Mouse (Mus musculus) forebrain, embryonic 13.5 days (tissue): ENCODE measurements around the gene Tmod2. TPM values are rescaled to one million over a fixed set of nuclear protein-coding genes. Genes with fewer than 3 reads are reported as not detected.

Source experiments
- ATAC-seq: fragments of 200-750 bp; cut with Nextera tagmentation; 2 replicates; pipeline ENCODE4 v1.8.0; 2017
- H3K27ac ChIP-seq: fragments of 300-500 bp; sonication (generic); 2 replicates; pipeline ENCODE4 v1.5.1; 2015; ENCODE audit warnings: inconsistent platforms, mild to moderate bottlenecking, moderate library complexity
- H3K27me3 ChIP-seq: fragments of 300-500 bp; sonication (generic); 2 replicates; pipeline ENCODE4 v1.6.1; 2015; ENCODE audit warnings: mild to moderate bottlenecking, inconsistent platforms
- H3K36me3 ChIP-seq: fragments of 300-500 bp; sonication (generic); 2 replicates; pipeline ENCODE4 v1.6.1; 2015; ENCODE audit warnings: mild to moderate bottlenecking, inconsistent platforms; ENCODE audit not compliant: poor library complexity, severe bottlenecking
- H3K4me1 ChIP-seq: fragments of 300-500 bp; sonication (generic); 2 replicates; pipeline ENCODE4 v1.6.1; 2015; ENCODE audit warnings: inconsistent platforms
- H3K4me2 ChIP-seq: fragments of 300-500 bp; sonication (generic); 2 replicates; pipeline ENCODE4 v1.6.1; 2015; ENCODE audit warnings: inconsistent platforms, mild to moderate bottlenecking, moderate library complexity
- H3K4me3 ChIP-seq: fragments of 300-500 bp; sonication (generic); 2 replicates; pipeline ENCODE4 v1.5.1; 2015; ENCODE audit warnings: mild to moderate bottlenecking, inconsistent platforms
- H3K9ac ChIP-seq: fragments of 300-500 bp; sonication (generic); 2 replicates; pipeline ENCODE4 v1.6.1; 2015; ENCODE audit warnings: mild to moderate bottlenecking, inconsistent platforms
- H3K9me3 ChIP-seq: fragments of 300-500 bp; sonication (generic); replicated peaks from 2 replicates; pipeline ENCODE4 v1.6.1; 2016; ENCODE audit warnings: inconsistent platforms
- WGBS: fragments of 180-500 bp; shearing (Covaris S2); methylation state at CpG from one replicate; pipeline ENCODE4 v1.1.7; 2015; 5-methylcytosine and 5-hydroxymethylcytosine counted together
- polyA plus RNA-seq: library from polyadenylated mRNA; unstranded; fragments of >200 nt; fragmentation: Nextera tagmentation; extraction: Ambion mirVana; gene quantifications from 2 replicates; pipeline ENCODE4 v1.2.1, GENCODE M21; 2015

The Tmod2 gene
- polyA plus RNA-seq, 1 experiment from 2014 or later = 143 TPM

- WGBS = 29% methylated on average over 5 of the region's 5 CpGs
- no peak overlapping the region for H3K9ac ChIP-seq
- peaks cover 10% of the 10 kb centered on the region for H3K36me3 ChIP-seq
- ATAC-seq = peak; percentile 92
- no peaks in the 10 kb centered on the region for H3K27me3 ChIP-seq
- H3K4me2 ChIP-seq = no peak overlapping the region
- no peak overlapping the region for H3K4me3 ChIP-seq
- H3K9me3 ChIP-seq = no peaks in the 10 kb centered on the region
- H3K27ac ChIP-seq = no peak overlapping the region
- H3K4me1 ChIP-seq = peaks cover 27% of the 10 kb centered on the region
Measured at GRCm38 (mm10) chr9:75599191-75599841, 11.8 kb downstream of the Tmod2 start.

- Histone ChIP-seq H3K9me3 (no peaks in the 10 kb centered on the region), H3K4me1 (peaks cover 27% of the 10 kb centered on the region), H3K36me3 (peaks cover 24% of the 10 kb centered on the region), H3K27ac (no peak overlapping the region), H3K4me2 (no peak overlapping the region), H3K27me3 (no peaks in the 10 kb centered on the region), H3K9ac (no peak overlapping the region), H3K4me3 (no peak overlapping the region)
- no peak for ATAC-seq
- WGBS = 77% methylated on average over 4 of the region's 4 CpGs
Measured at GRCm38 (mm10) chr9:75597596-75597995, 13.5 kb downstream of the Tmod2 start.

GRCm38 (mm10) chr9:75597036-75597435, 14.1 kb downstream of the Tmod2 start:
- no peak for ATAC-seq
- no peaks in the 10 kb centered on the region for H3K27me3 ChIP-seq
- peaks cover 27% of the 10 kb centered on the region for H3K4me1 ChIP-seq
- H3K36me3 ChIP-seq = peaks cover 29% of the 10 kb centered on the region
- H3K27ac ChIP-seq = no peak overlapping the region
- 94% methylated on average over 13 of the region's 13 CpGs for WGBS
- H3K4me3 ChIP-seq = no peak overlapping the region
- H3K9ac ChIP-seq = no peak overlapping the region
- H3K9me3 ChIP-seq = no peaks in the 10 kb centered on the region
- no peak overlapping the region for H3K4me2 ChIP-seq

GRCm38 (mm10) chr9:75593481-75593880, 17.6 kb downstream of the Tmod2 start:
- Histone ChIP-seq H3K9me3 (no peaks in the 10 kb centered on the region), H3K36me3 (peaks cover 65% of the 10 kb centered on the region), H3K9ac (no peak overlapping the region), H3K27ac (no peak overlapping the region), H3K4me3 (no peak overlapping the region), H3K4me1 (peaks cover 4% of the 10 kb centered on the region), H3K4me2 (no peak overlapping the region), H3K27me3 (no peaks in the 10 kb centered on the region)
- peak; percentile 44; the same call in 1 of the 2 replicates for ATAC-seq
- WGBS = 83% methylated on average over 5 of the region's 5 CpGs

- Histone ChIP-seq H3K9me3 (no peaks in the 10 kb centered on the region), H3K27ac (no peak overlapping the region), H3K9ac (no peak overlapping the region), H3K36me3 (peaks cover 98% of the 10 kb centered on the region), H3K4me1 (no peaks in the 10 kb centered on the region), H3K4me2 (no peak overlapping the region), H3K27me3 (no peaks in the 10 kb centered on the region), H3K4me3 (no peak overlapping the region)
- WGBS = 76% methylated on average over 15 of the region's 15 CpGs
- ATAC-seq = no peak
Measured at GRCm38 (mm10) chr9:75589850-75590790, 21.0 kb downstream of the Tmod2 start.

- Histone ChIP-seq H3K9me3 (no peaks in the 10 kb centered on the region), H3K27ac (no peak overlapping the region), H3K9ac (no peak overlapping the region), H3K4me1 (no peaks in the 10 kb centered on the region), H3K4me3 (no peak overlapping the region), H3K36me3 (peaks cover 87% of the 10 kb centered on the region), H3K27me3 (no peaks in the 10 kb centered on the region), H3K4me2 (no peak overlapping the region)
- 57% methylated on average over 7 of the region's 7 CpGs for WGBS
- peak; percentile 38; the same call in 1 of the 2 replicates for ATAC-seq
Measured at GRCm38 (mm10) chr9:75581694-75582350, 29.3 kb downstream of the Tmod2 start.

- Histone ChIP-seq H3K27me3 (no peaks in the 10 kb centered on the region), H3K27ac (no peak overlapping the region), H3K4me1 (no peaks in the 10 kb centered on the region), H3K36me3 (peaks cover 87% of the 10 kb centered on the region), H3K9ac (no peak overlapping the region), H3K9me3 (no peaks in the 10 kb centered on the region), H3K4me2 (no peak overlapping the region), H3K4me3 (no peak overlapping the region)
- ATAC-seq = no peak
- 90% methylated on average over 6 of the region's 6 CpGs for WGBS
Measured at GRCm38 (mm10) chr9:75579321-75579720, 31.8 kb downstream of the Tmod2 start.

- Histone ChIP-seq H3K27ac (no peak overlapping the region), H3K4me1 (no peaks in the 10 kb centered on the region), H3K36me3 (peaks cover 59% of the 10 kb centered on the region), H3K4me2 (no peak overlapping the region), H3K9me3 (no peaks in the 10 kb centered on the region), H3K27me3 (no peaks in the 10 kb centered on the region), H3K4me3 (no peak overlapping the region), H3K9ac (no peak overlapping the region)
- 92% methylated on average over 5 of the region's 5 CpGs for WGBS
- ATAC-seq = no peak
Measured at GRCm38 (mm10) chr9:75571036-75571942, 39.8 kb downstream of the Tmod2 start.

GRCm38 (mm10) chr9:75568399-75568798, 42.7 kb downstream of the Tmod2 start:
- H3K9me3 ChIP-seq = no peaks in the 10 kb centered on the region
- WGBS = 90% methylated on average over 6 of the region's 6 CpGs
- H3K9ac ChIP-seq = no peak overlapping the region
- H3K27ac ChIP-seq = no peak overlapping the region
- H3K4me2 ChIP-seq = no peak overlapping the region
- ATAC-seq = no peak
- H3K36me3 ChIP-seq = peaks cover 30% of the 10 kb centered on the region
- no peak overlapping the region for H3K4me3 ChIP-seq
- H3K27me3 ChIP-seq = no peaks in the 10 kb centered on the region
- H3K4me1 ChIP-seq = no peaks in the 10 kb centered on the region

GRCm38 (mm10) chr9:75564892-75565291, 46.2 kb downstream of the Tmod2 start:
- H3K4me3 ChIP-seq = no peak overlapping the region
- no peak overlapping the region for H3K9ac ChIP-seq
- 84% methylated on average over 6 of the region's 6 CpGs for WGBS
- no peaks in the 10 kb centered on the region for H3K4me1 ChIP-seq
- H3K27me3 ChIP-seq = no peaks in the 10 kb centered on the region
- H3K27ac ChIP-seq = no peak overlapping the region
- no peaks in the 10 kb centered on the region for H3K9me3 ChIP-seq
- H3K4me2 ChIP-seq = no peak overlapping the region
- H3K36me3 ChIP-seq = peaks cover 6% of the 10 kb centered on the region
- no peak for ATAC-seq

- ATAC-seq = no peak
- 92% methylated on average over 6 of the region's 6 CpGs for WGBS
Measured at GRCm38 (mm10) chr9:75563622-75564021, 47.5 kb downstream of the Tmod2 start.

More at GRCm38 (mm10) chr9:75563622-75564021, 47.5 kb downstream of the Tmod2 start:
- no peaks in the 10 kb centered on the region for H3K9me3 ChIP-seq
- no peak overlapping the region for H3K9ac ChIP-seq
- no peak overlapping the region for H3K27ac ChIP-seq
- no peak overlapping the region for H3K4me3 ChIP-seq
- no peak overlapping the region for H3K4me2 ChIP-seq
- H3K4me1 ChIP-seq = peaks cover 2% of the 10 kb centered on the region; the same call in 1 of the 2 replicates
- H3K36me3 ChIP-seq = no peaks in the 10 kb centered on the region
- no peaks in the 10 kb centered on the region for H3K27me3 ChIP-seq
